Mouse (Mus musculus): ENCODE results near the gene Polrmt.

Gene Polrmt

DNA sequence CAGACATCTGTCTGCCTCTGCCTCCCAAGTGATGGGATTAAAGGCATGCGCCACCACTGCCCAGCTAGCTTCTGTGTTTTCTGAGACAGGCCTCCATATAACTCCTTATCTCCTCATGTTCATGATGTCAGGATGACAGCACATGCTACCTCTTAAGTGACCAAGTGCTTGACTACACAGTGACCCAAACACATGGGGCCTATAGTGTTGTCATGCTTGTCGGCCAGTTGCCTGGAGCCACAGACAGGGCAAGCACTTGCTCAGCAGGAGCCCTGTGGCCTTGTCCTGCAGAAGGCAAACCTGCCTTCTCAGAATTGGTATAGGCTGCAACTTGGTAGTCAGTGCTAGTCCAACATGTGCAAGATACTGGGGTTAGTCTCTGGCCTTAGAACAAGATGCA is 60.2 kb downstream of the Polrmt start:
- DNase-seq: no peak
